Mouse (Mus musculus): ENCODE measurements around the gene Med8. TPM values are rescaled to one million over a fixed set of nuclear protein-coding genes. Genes with fewer than 3 reads are reported as not detected.
A peak's percentile ranks its signal among the peaks of the same experiment; 100 is the strongest.

Med8 gene
- total and polyA plus RNA-seq, 2 experiments from 2014 or later: 79.6 to 96.2 TPM

DNA sequence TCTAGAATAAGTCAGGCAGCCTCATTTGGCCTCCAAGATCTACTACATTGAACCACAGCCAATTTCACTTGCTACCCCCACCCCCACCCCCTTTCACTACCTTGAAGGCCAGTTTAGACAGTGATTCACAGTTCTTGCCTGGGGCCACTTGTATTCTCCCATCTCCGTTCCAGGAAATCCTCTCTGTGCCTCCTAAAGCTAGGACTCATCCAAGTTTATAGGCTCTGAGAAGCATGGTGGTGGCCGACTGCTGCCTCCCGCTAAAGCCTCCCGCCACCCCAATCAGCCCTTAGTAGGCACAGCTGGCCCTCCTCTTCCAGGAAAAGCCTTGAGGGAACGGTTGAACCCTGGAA lies 18.3 kb downstream of the Med8 start:
- Histone ChIP-seq H3K27ac (ENCODE audit: low read depth, low read length) (peak overlapping the region; percentile 31; the same call in 1 of the 2 replicates), H3K4me1 (ENCODE audit: insufficient read depth) (peaks cover 18% of the 10 kb centered on the region), H3K36me3 (ENCODE audit: insufficient read depth) (peaks cover 9% of the 10 kb centered on the region), H3K27me3 (ENCODE audit: insufficient read depth, low read length) (no peaks in the 10 kb centered on the region), H3K4me3 (ENCODE audit: low read depth, low read length) (peak overlapping the region; percentile 46), H3K9ac (peak overlapping the region; percentile 58), H3K9me3 (ENCODE audit: low read length) (no peaks in the 10 kb centered on the region), H3K4me2 (ENCODE audit: low read depth) (peak overlapping the region; percentile 88)
- TF ChIP-seq CTCF (IDR thresholded peaks at IDR 0.05; ENCODE audit: low read depth): no peak
- ATAC-seq: no peak; the same call in 1 of the 2 replicates
- 3% methylated on average over 5 of the region's 5 CpGs for WGBS
- no peak for DNase-seq

- Histone ChIP-seq H3K4me3 (ENCODE audit: low read depth, low read length) (peak within 1 kb of the TSS; percentile 46), H3K36me3 (ENCODE audit: insufficient read depth) (peaks cover 9% of the 10 kb centered on the region), H3K27me3 (ENCODE audit: insufficient read depth, low read length) (no peaks in the 10 kb centered on the region), H3K9ac (peak within 1 kb of the TSS; percentile 58), H3K9me3 (ENCODE audit: low read length) (no peaks in the 10 kb centered on the region), H3K27ac (ENCODE audit: low read depth, low read length) (peak within 1 kb of the TSS; percentile 31), H3K4me1 (ENCODE audit: insufficient read depth) (peaks cover 18% of the 10 kb centered on the region), H3K4me2 (ENCODE audit: low read depth) (peak within 1 kb of the TSS; percentile 88)
- 4% methylated on average over 22 of the region's 31 CpGs for WGBS
- peak; percentile 63 for TF ChIP-seq CTCF (IDR thresholded peaks at IDR 0.05; ENCODE audit: low read depth)
- ATAC-seq (peak; percentile 85), DNase-seq (peak; percentile 73)
Observed at GRCm38 (mm10) chr4:118427768-118428451, 18.8 kb downstream of the Med8 start, which contains the start of gene Elovl1. Gene Elovl1 (plus strand): TSS chr4:118428093.

GRCm38 (mm10) chr4:118428531-118429214 lies 19.5 kb downstream of the Med8 start:
- no peak for TF ChIP-seq CTCF (IDR thresholded peaks at IDR 0.05; ENCODE audit: low read depth)
- Histone ChIP-seq H3K4me3 (ENCODE audit: low read depth, low read length) (peak overlapping the region; percentile 46), H3K27me3 (ENCODE audit: insufficient read depth, low read length) (no peaks in the 10 kb centered on the region), H3K9ac (peak overlapping the region; percentile 58), H3K36me3 (ENCODE audit: insufficient read depth) (peaks cover 9% of the 10 kb centered on the region), H3K27ac (ENCODE audit: low read depth, low read length) (peak overlapping the region; percentile 31; the same call in 1 of the 2 replicates), H3K4me1 (ENCODE audit: insufficient read depth) (peaks cover 18% of the 10 kb centered on the region), H3K4me2 (ENCODE audit: low read depth) (peak overlapping the region; percentile 88), H3K9me3 (ENCODE audit: low read length) (no peaks in the 10 kb centered on the region)
- ATAC-seq (peak; percentile 5; the same call in 1 of the 2 replicates), DNase-seq (no peak)
- WGBS: 52% methylated on average over 15 of the region's 15 CpGs

- Histone ChIP-seq H3K27me3 (ENCODE audit: insufficient read depth, low read length) (no peaks in the 10 kb centered on the region), H3K36me3 (ENCODE audit: insufficient read depth) (peaks cover 9% of the 10 kb centered on the region), H3K9me3 (ENCODE audit: low read length) (no peaks in the 10 kb centered on the region), H3K4me3 (ENCODE audit: low read depth, low read length) (no peak overlapping the region), H3K4me1 (ENCODE audit: insufficient read depth) (peaks cover 18% of the 10 kb centered on the region), H3K27ac (ENCODE audit: low read depth, low read length) (no peak overlapping the region), H3K9ac (no peak overlapping the region), H3K4me2 (ENCODE audit: low read depth) (no peak overlapping the region)
- no peak for ATAC-seq
- no peak for DNase-seq
- no peak for TF ChIP-seq CTCF (IDR thresholded peaks at IDR 0.05; ENCODE audit: low read depth)
- WGBS: 69% methylated on average over 7 of the region's 7 CpGs
Observed at GRCm38 (mm10) chr4:118429215-118429895, 20.2 kb downstream of the Med8 start.

DNA sequence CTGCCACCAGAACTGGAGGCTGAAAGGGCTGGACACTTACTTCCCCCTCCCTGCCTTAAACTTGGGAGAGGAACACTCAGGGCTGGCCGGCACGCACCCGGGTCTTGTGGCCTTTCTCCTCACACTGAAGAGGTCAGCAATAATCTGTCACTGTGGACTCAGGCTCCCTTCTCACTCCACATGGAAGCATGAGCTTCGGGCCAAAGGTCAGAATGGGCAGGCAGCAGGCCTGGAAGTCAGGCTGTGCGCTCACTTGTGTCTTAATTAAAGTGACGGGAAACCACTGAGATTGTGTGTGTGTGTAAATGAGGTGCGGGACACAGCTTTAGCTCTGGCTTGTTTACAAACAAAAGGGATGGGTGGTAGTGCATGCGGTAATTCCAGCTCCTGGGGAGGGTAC lies 23.2 kb downstream of the Med8 start:
- TF ChIP-seq CTCF (IDR thresholded peaks at IDR 0.05; ENCODE audit: low read depth): no peak
- 71% methylated on average over 8 of the region's 8 CpGs for WGBS
- Histone ChIP-seq H3K4me1 (ENCODE audit: insufficient read depth) (peaks cover 13% of the 10 kb centered on the region), H3K27me3 (ENCODE audit: insufficient read depth, low read length) (no peaks in the 10 kb centered on the region), H3K27ac (ENCODE audit: low read depth, low read length) (no peak overlapping the region), H3K9me3 (ENCODE audit: low read length) (no peaks in the 10 kb centered on the region), H3K4me2 (ENCODE audit: low read depth) (no peak overlapping the region), H3K9ac (no peak overlapping the region), H3K36me3 (ENCODE audit: insufficient read depth) (peaks cover 9% of the 10 kb centered on the region), H3K4me3 (ENCODE audit: low read depth, low read length) (no peak overlapping the region)
- no peak for DNase-seq
- no peak for ATAC-seq

- peak within 1 kb of the TSS; percentile 63 for H3K9ac ChIP-seq
- DNase-seq: peak; percentile 97
- H3K27ac ChIP-seq (ENCODE audit: low read depth, low read length): peak within 1 kb of the TSS; percentile 88
- TF ChIP-seq CTCF (IDR thresholded peaks at IDR 0.05; ENCODE audit: low read depth): peak; percentile 28; the same call in 1 of the 2 replicates
- H3K9me3 ChIP-seq (ENCODE audit: low read length): no peaks in the 10 kb centered on the region
- H3K4me1 ChIP-seq (ENCODE audit: insufficient read depth): peaks cover 5% of the 10 kb centered on the region
- peak; percentile 99 for ATAC-seq
- peaks cover 7% of the 10 kb centered on the region for H3K36me3 ChIP-seq (ENCODE audit: insufficient read depth)
- no peaks in the 10 kb centered on the region for H3K27me3 ChIP-seq (ENCODE audit: insufficient read depth, low read length)
- H3K4me3 ChIP-seq (ENCODE audit: low read depth, low read length): peak within 1 kb of the TSS; percentile 49
- 2% methylated on average over 66 of the region's 67 CpGs for WGBS
- peak within 1 kb of the TSS; percentile 87 for H3K4me2 ChIP-seq (ENCODE audit: low read depth)
Observed at GRCm38 (mm10) chr4:118436820-118437603, 27.9 kb downstream of the Med8 start, which contains the start of gene Cdc20. Gene Cdc20 (minus strand): TSS chr4:118437352.
